Mouse (Mus musculus): ENCODE results near the gene Ubap2.

- TF ChIP-seq CTCF (IDR thresholded peaks at IDR 0.05; ENCODE audit: low read depth) = no peak
- TF ChIP-seq EP300 (IDR thresholded peaks at IDR 0.05; ENCODE audit: low read depth) = no peak
These were observed 66.9 kb downstream of the Ubap2 start for GRCm38 (mm10) chr4:41208050-41208449.

Data from heart, postnatal 0 days (tissue).